Mouse (Mus musculus): ENCODE measurements at regions not wholly inside any gene's neighbourhood (a gene's known extent, or its start where the extent isn't known, plus 50 kb on each side); places are given as distances from the start of the nearest gene placed in this dataset.

DNA sequence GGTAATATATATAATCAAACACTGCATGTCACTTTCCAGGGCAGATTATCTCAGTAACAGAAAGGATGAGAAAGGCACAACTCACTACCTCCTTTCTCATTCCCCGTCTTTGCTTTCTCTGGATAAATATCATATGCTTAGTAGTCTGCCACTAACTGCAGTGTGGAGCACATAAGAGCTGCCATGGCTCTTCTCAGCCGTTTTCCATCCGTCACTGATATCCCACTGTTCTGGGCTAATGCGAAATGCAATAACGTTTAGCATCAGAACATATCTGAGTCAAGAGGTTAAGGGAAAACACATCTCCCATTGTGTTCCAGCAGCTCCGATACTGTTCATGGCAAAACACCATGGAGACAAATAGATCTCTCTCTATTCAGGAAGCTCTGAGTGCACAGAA, 379.8 kb upstream of the Ubash3b start:
- Histone ChIP-seq H3K27ac (no peak overlapping the region), H3K4me3 (no peak overlapping the region)
- no peak for DNase-seq
- intact Hi-C loops (cut with DNase I): no loop called here
- TF ChIP-seq CTCF (IDR thresholded peaks at IDR 0.05): no peak

DNA sequence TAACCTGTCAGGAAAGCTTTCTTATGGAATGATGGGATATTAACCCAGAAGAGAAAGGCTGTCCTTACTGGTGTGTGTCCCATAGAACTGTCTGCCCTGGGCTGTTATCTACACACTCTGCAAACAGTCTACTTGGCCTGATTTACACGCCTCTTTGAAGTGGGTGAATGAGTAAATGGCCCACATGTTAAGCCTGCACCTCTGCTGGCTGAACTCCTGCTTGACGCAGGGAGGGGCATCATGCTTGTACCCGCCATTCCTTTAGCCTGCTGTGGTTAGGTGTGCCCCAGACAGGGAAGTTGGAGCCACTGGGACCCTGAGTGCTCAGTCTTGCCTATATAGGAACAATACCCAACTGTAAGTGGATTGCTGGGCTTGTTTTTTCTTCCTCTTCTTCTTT, 371.3 kb upstream of the Ubash3b start:
- peak overlapping the region; percentile 72 for H3K27ac ChIP-seq
- DNase-seq: no peak
- H3K4me3 ChIP-seq: no peak overlapping the region
- TF ChIP-seq CTCF (IDR thresholded peaks at IDR 0.05): no peak
- intact Hi-C loops (cut with DNase I): no loop called here

DNA sequence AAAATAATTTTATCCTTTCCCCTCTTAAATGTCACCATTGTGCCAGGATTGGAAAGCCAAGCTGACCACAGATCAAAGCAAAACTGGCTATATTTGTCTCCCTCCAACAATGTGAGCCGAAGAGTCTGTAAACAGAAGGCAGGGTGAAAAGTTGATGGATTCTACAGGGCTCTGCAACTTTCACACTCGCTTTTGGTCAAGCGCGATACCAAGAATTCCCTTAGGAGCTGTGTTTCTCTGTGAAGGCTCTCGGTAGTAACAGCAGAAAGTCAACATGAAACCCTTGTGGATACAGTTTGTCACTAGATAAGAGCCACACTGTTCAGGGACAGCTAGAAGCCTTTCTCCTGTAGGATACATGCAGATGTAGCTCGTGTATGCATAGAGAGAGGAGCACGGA, 370.8 kb upstream of the Ubash3b start:
- intact Hi-C loops (cut with DNase I): no loop called here
- H3K4me3 ChIP-seq: no peak overlapping the region
- no peak for TF ChIP-seq CTCF (IDR thresholded peaks at IDR 0.05)
- H3K27ac ChIP-seq: peak overlapping the region; percentile 72
- DNase-seq: no peak

DNA sequence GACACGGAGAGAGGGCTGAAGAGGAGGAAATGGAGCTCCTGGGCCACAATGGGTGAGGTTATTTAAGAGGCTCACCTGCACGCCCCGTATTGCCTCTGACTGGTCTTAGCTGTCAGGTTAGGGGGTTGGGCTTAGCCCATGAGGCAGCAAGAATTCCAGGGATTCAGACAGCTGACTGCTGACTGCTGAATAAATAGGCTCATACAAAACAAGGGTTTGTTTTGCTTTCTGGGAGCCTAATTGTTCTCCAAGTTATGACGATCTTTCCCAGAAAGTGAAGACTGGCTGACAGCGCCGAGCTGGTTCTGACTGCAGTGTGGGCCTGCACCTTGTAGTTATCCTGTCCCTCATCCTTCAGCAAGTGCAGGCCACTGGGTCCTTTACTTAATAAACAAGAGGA, 370.1 kb upstream of the Ubash3b start:
- no peak for TF ChIP-seq CTCF (IDR thresholded peaks at IDR 0.05)
- H3K4me3 ChIP-seq: no peak overlapping the region
- intact Hi-C loops (cut with DNase I): no loop called here
- no peak for DNase-seq
- H3K27ac ChIP-seq: peak overlapping the region; percentile 72

DNA sequence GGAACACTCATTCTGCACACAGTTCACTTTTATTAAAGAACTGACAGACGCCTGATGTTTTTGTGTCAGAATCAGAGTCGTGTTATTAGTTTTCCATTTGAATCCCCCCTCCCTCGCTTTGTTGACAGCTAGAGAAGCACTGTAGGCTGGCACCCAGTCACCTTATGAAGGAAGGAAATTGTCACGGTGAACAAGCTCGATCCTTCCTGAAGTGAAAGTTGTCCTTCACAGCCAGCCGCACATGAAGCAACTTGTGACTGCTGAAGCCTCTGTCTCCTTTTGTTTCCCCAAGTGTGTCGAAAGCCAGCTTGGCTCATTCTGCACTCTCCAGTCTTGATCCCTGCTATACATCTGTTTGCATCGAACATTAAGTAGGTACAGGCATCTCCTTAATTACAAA, 364.6 kb upstream of the Ubash3b start:
- intact Hi-C loops (cut with DNase I): no loop called here
- DNase-seq: no peak
- Histone ChIP-seq H3K4me3 (no peak overlapping the region; the same call in 1 of the 2 replicates), H3K27ac (peak overlapping the region; percentile 61)
- TF ChIP-seq CTCF (IDR thresholded peaks at IDR 0.05): no peak

DNA sequence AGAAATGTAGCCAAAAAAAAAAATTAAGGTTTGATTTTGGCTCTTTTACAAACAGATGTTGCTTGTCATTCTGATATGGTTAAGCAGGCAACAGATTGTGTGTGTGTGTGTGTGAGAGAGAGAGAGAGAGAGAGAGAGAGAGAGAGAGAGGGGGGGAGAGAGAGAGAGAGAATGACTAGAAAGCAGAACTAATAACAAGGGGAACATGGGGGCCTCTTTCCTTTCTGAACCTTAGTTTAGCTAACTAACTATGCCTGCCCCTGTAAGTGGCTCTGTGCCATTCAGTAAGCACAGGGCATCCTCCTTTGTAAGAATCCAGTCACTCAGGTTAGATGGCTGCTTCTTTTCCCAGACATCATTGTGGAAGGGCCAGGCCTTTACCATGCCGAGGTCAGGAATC, 364.0 kb upstream of the Ubash3b start:
- TF ChIP-seq CTCF (IDR thresholded peaks at IDR 0.05): no peak
- no peak for DNase-seq
- peak overlapping the region; percentile 61 for H3K27ac ChIP-seq
- intact Hi-C loops (cut with DNase I): no loop called here
- no peak overlapping the region for H3K4me3 ChIP-seq

DNA sequence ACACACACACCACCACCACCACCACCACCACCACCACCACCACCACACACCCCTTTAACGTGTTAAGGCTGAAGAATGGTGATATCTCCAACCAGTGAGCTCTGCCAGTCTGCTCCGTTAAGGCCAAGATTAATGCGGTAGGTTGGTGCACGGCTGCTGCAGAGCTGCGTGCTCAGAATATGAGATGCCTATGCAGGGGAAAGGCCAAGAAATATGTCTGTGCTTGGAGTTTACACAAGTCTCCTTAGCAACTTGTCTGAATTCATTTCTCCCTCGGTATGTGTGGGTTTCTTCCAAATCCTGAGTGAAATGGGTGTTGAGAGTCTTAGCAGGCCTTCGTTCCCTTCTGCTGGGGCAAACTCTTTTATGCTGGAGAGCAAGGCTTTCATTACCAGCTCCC, 363.1 kb upstream of the Ubash3b start:
- H3K27ac ChIP-seq: peak overlapping the region; percentile 50
- no peak overlapping the region for H3K4me3 ChIP-seq
- TF ChIP-seq CTCF (IDR thresholded peaks at IDR 0.05): no peak
- intact Hi-C loops (cut with DNase I): no loop called here
- DNase-seq: no peak

DNA sequence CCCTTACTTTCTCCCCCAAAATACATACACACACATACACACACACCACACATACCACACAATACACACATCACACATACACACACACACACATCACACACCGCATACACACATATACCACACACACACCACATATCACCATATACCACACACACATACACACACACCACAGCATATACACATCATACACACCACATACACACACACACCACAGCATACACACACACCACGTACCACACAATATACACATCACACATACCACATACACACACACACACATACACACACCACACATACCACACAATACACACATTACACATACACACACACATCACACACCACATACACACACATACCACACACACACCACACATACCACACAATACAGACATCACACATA, 362.5 kb upstream of the Ubash3b start:
- Histone ChIP-seq H3K4me3 (no peak overlapping the region), H3K27ac (no peak overlapping the region)
- no peak for DNase-seq
- TF ChIP-seq CTCF (IDR thresholded peaks at IDR 0.05): no peak
- intact Hi-C loops (cut with DNase I): no loop called here

DNA sequence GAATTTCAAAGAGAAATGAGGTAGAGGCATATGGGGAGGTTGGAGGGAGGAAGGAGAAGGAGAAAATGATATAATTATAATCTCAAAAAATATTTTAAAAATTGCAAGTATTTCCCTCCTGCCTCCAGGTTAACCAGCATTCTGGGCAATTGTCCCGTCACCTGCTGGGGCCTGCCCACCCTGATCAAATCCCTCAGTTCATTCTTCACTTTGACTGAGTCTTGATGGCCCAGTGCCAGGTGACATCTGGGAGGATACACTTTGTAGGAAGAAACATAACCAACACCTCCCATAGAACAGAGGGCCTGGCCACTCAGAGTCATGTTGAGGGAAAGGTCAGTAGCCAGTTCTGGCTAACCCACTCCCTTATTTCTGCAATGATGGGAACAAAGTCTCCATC, 360.8 kb upstream of the Ubash3b start:
- H3K27ac ChIP-seq: no peak overlapping the region
- TF ChIP-seq CTCF (IDR thresholded peaks at IDR 0.05): no peak
- no peak for DNase-seq
- H3K4me3 ChIP-seq: no peak overlapping the region
- intact Hi-C loops (cut with DNase I): no loop called here

DNA sequence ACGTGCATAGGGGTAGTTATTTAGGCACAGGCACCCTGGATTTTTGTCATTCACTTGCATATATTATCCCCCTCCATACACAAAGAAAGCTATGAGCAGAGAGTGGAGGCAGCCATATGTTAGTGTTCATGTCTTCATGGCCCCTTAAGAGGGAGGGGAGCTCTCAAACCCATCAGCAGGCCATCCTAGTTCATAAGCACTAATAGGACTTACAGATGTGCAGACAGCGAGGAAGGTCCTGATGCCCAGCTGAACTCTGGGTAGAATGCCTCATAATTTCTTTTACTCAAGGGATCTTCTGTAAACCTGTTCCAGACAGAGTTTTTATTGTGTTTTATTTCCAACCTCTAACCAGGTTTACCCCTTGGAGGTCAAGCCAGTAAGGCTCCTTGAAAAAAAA, 356.3 kb upstream of the Ubash3b start:
- TF ChIP-seq CTCF (IDR thresholded peaks at IDR 0.05): no peak

DNA sequence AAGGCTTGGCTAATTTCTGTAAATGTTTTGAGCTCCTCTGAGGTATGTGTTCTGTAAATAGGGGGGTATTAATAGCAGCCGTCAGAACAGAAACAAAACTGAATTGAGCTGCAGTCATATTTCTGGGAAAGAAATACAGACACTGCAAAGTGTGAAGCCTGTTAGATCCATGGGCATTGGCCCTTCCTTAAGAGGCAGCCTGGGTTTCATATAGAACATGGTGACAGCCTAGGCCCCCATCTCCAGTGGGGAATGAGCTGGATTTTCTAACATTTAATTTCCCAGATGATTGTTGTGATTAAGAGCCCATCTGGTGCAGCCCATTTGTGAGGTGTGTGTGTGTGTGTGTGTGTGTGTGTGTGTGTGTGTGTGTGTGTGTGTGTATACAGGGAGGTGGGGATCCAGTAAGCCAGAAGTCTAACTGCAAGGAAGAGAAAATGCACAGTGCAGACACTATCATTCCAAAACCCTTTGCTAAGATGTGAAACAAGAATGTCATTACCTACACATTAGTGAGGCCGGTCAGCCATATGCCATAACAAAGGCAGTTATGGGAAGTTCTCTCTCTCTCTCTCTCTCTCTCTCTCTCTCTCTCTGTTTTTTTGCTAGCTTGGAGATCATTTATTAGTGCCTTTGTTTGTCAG, 355.7 kb upstream of the Ubash3b start:
- H3K27ac ChIP-seq: peak overlapping the region; percentile 58
- intact Hi-C loops (cut with DNase I): no loop called here
- no peak for DNase-seq
- no peak overlapping the region for H3K4me3 ChIP-seq
- TF ChIP-seq CTCF (IDR thresholded peaks at IDR 0.05): no peak

More for the DNA sequence above, 356.3 kb upstream of the Ubash3b start:
- no peak overlapping the region for H3K4me3 ChIP-seq
- DNase-seq: no peak
- H3K27ac ChIP-seq: peak overlapping the region; percentile 24; the same call in 1 of the 2 replicates
- intact Hi-C loops (cut with DNase I): no loop called here

DNA sequence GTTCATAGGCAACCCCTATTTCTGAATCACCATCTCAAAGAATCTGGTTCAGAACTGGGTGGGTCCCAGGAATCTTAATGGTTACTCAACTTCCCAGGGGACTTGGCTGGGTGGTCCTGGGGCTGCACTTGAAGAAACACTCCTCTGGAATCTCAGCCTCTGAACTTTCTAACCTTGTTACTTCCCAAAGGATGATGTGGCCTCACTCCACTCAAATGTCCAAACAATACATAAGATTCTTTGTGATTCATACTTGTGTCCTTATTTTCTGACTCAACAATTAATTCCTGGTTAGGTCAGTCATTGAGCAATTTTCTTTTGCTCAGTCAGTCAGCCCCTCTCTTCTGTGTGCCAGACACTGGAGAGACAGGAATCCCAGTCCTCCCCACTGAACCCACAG, 353.7 kb upstream of the Ubash3b start:
- Histone ChIP-seq H3K27ac (peak overlapping the region; percentile 38; the same call in 1 of the 2 replicates), H3K4me3 (no peak overlapping the region)
- intact Hi-C loops (cut with DNase I): no loop called here
- TF ChIP-seq CTCF (IDR thresholded peaks at IDR 0.05): no peak
- DNase-seq: peak; percentile 68

DNA sequence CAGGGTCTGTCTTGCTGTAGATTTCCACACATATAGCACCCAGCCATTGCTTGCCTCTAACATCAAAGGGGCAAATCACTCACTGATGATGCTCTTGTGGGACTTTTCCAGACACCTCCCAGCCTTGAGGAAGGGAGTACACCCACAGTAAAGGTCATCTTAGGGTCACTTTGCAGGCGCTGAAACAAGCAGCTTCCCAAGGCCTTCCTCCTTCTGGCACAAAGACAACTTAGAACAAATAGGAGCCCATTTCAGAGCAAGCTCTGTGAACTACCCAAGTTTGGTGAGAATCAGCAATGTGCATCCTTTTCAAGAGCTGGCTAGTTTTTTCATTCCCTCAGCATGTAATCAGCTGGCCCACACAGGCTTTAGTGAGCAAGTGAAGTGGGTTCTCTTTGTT, 352.2 kb upstream of the Ubash3b start:
- H3K27ac ChIP-seq: no peak overlapping the region
- intact Hi-C loops (cut with DNase I): no loop called here
- TF ChIP-seq CTCF (IDR thresholded peaks at IDR 0.05): no peak

DNA sequence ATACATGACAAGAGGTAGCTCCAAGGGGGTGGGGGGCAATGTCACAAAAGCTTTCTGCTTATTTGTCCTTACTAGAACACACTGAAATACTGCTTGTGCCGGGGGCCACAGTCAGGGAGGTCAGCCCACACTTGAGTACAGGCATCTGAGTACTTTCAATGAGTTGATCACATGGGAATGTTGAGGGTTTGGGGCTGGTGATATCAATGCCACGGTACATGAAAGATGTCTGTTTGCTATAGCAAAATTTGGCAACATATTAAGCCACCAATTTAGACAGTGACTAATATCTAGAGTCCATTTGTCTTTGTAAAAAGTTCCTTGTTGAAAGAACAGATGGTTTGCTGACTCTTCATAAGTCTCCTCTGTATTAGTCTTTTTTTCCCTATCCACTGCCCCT, 348.1 kb upstream of the Ubash3b start:
- intact Hi-C loops (cut with DNase I): no loop called here
- Histone ChIP-seq H3K27ac (no peak overlapping the region), H3K4me3 (no peak overlapping the region)
- DNase-seq: no peak
- no peak for TF ChIP-seq CTCF (IDR thresholded peaks at IDR 0.05)

More for the DNA sequence above, 352.2 kb upstream of the Ubash3b start:
- no peak overlapping the region for H3K4me3 ChIP-seq
- DNase-seq: no peak
